Mouse (Mus musculus): ENCODE results near the gene Usp10. TPM values are rescaled to one million over a fixed set of nuclear protein-coding genes. Genes with fewer than 3 reads are reported as not detected.

Usp10 gene
- polyA plus RNA-seq, 1 experiment from 2014 or later, result 167 TPM

- no peaks in the 10 kb centered on the region for H3K27me3 ChIP-seq
- H3K9me3 ChIP-seq, result peaks cover 9% of the 10 kb centered on the region; the same call in 1 of the 2 replicates
- no peak for ATAC-seq (ENCODE audit: low FRiP score)
- no peak overlapping the region for H3K9ac ChIP-seq
- H3K36me3 ChIP-seq (replicated peaks), result no peaks in the 10 kb centered on the region
- no peak overlapping the region for H3K27ac ChIP-seq
- H3K4me2 ChIP-seq, result no peak overlapping the region
- no peaks in the 10 kb centered on the region for H3K4me1 ChIP-seq
- H3K4me3 ChIP-seq (replicated peaks), result no peak overlapping the region
- WGBS, result 79% methylated on average over 9 of the region's 9 CpGs
Observed at GRCm38 (mm10) chr8:119970169-119970568, 60.0 kb downstream of the Usp10 start.

GRCm38 (mm10) chr8:119972558-119972957, 62.4 kb downstream of the Usp10 start:
- no peaks in the 10 kb centered on the region for H3K27me3 ChIP-seq
- no peaks in the 10 kb centered on the region for H3K36me3 ChIP-seq (replicated peaks)
- no peak overlapping the region for H3K27ac ChIP-seq
- H3K9me3 ChIP-seq, result peaks cover 4% of the 10 kb centered on the region; the same call in 1 of the 2 replicates
- no peaks in the 10 kb centered on the region for H3K4me1 ChIP-seq
- no peak for ATAC-seq (ENCODE audit: low FRiP score)
- H3K4me3 ChIP-seq (replicated peaks), result no peak overlapping the region
- H3K9ac ChIP-seq, result no peak overlapping the region
- H3K4me2 ChIP-seq, result no peak overlapping the region
- whole genome bisulfite sequencing, result 75% methylated on average over 12 of the region's 12 CpGs

GRCm38 (mm10) chr8:119978770-119979381, 68.7 kb downstream of the Usp10 start:
- Histone ChIP-seq H3K9ac (no peak overlapping the region), H3K27me3 (no peaks in the 10 kb centered on the region), H3K36me3 (replicated peaks) (no peaks in the 10 kb centered on the region), H3K4me2 (no peak overlapping the region), H3K4me1 (no peaks in the 10 kb centered on the region), H3K27ac (no peak overlapping the region), H3K9me3 (no peaks in the 10 kb centered on the region), H3K4me3 (replicated peaks) (no peak overlapping the region)
- no peak for ATAC-seq (ENCODE audit: low FRiP score)
- WGBS, result 72% methylated on average over 11 of the region's 11 CpGs

- no peak for ATAC-seq (ENCODE audit: low FRiP score)
- Histone ChIP-seq H3K27me3 (no peaks in the 10 kb centered on the region), H3K9ac (no peak overlapping the region), H3K9me3 (no peaks in the 10 kb centered on the region), H3K27ac (no peak overlapping the region), H3K4me3 (replicated peaks) (no peak overlapping the region), H3K4me2 (no peak overlapping the region), H3K36me3 (replicated peaks) (no peaks in the 10 kb centered on the region), H3K4me1 (no peaks in the 10 kb centered on the region)
- WGBS, result 70% methylated on average over 4 of the region's 4 CpGs
Observed at GRCm38 (mm10) chr8:119981253-119981652, 71.1 kb downstream of the Usp10 start.

GRCm38 (mm10) chr8:119984085-119984484, 73.9 kb downstream of the Usp10 start:
- no peak overlapping the region for H3K4me3 ChIP-seq (replicated peaks)
- H3K9ac ChIP-seq, result no peak overlapping the region
- no peaks in the 10 kb centered on the region for H3K9me3 ChIP-seq
- no peaks in the 10 kb centered on the region for H3K36me3 ChIP-seq (replicated peaks)
- H3K4me2 ChIP-seq, result no peak overlapping the region
- no peak overlapping the region for H3K27ac ChIP-seq
- no peaks in the 10 kb centered on the region for H3K4me1 ChIP-seq
- no peak for ATAC-seq (ENCODE audit: low FRiP score)
- H3K27me3 ChIP-seq, result no peaks in the 10 kb centered on the region

- no peak for ATAC-seq (ENCODE audit: low FRiP score)
- no peaks in the 10 kb centered on the region for H3K4me1 ChIP-seq
- no peak overlapping the region for H3K27ac ChIP-seq
- peaks cover 9% of the 10 kb centered on the region for H3K27me3 ChIP-seq
- no peaks in the 10 kb centered on the region for H3K9me3 ChIP-seq
- H3K4me3 ChIP-seq (replicated peaks), result no peak overlapping the region
- 71% methylated on average over 5 of the region's 5 CpGs for WGBS
- H3K4me2 ChIP-seq, result no peak overlapping the region
- no peaks in the 10 kb centered on the region for H3K36me3 ChIP-seq (replicated peaks)
- no peak overlapping the region for H3K9ac ChIP-seq
Observed at GRCm38 (mm10) chr8:119986174-119986573, 76.0 kb downstream of the Usp10 start.

- 71% methylated on average over 15 of the region's 15 CpGs for WGBS
Observed at GRCm38 (mm10) chr8:119988087-119988486, 77.9 kb downstream of the Usp10 start.

GRCm38 (mm10) chr8:119992249-119992648, 82.1 kb downstream of the Usp10 start, which contains the start of gene Crispld2:
Gene Crispld2 (plus strand): TSS chr8:119992438.
- Histone ChIP-seq H3K4me3 (replicated peaks) (peak within 1 kb of the TSS; percentile 36), H3K27ac (no peak within 1 kb of the TSS), H3K9ac (peak within 1 kb of the TSS; percentile 33; the same call in 1 of the 2 replicates), H3K36me3 (replicated peaks) (no peaks in the 10 kb centered on the region), H3K4me1 (peaks cover 10% of the 10 kb centered on the region), H3K4me2 (peak within 1 kb of the TSS; percentile 53), H3K27me3 (peaks cover 43% of the 10 kb centered on the region), H3K9me3 (no peaks in the 10 kb centered on the region)
- WGBS, result 1% methylated on average over 25 of the region's 25 CpGs
- peak; percentile 95 for ATAC-seq (ENCODE audit: low FRiP score)

More at GRCm38 (mm10) chr8:119988087-119988486, 77.9 kb downstream of the Usp10 start:
- Histone ChIP-seq H3K4me2 (no peak overlapping the region), H3K27ac (no peak overlapping the region), H3K4me3 (replicated peaks) (no peak overlapping the region), H3K36me3 (replicated peaks) (no peaks in the 10 kb centered on the region), H3K27me3 (peaks cover 28% of the 10 kb centered on the region), H3K9me3 (no peaks in the 10 kb centered on the region), H3K4me1 (peaks cover 10% of the 10 kb centered on the region), H3K9ac (no peak overlapping the region)
- no peak for ATAC-seq (ENCODE audit: low FRiP score)

GRCm38 (mm10) chr8:119994114-119994513, 84.0 kb downstream of the Usp10 start:
- Histone ChIP-seq H3K27ac (no peak overlapping the region), H3K36me3 (replicated peaks) (no peaks in the 10 kb centered on the region), H3K9me3 (no peaks in the 10 kb centered on the region), H3K4me1 (peaks cover 10% of the 10 kb centered on the region), H3K9ac (no peak overlapping the region), H3K4me2 (no peak overlapping the region), H3K4me3 (replicated peaks) (no peak overlapping the region), H3K27me3 (peaks cover 43% of the 10 kb centered on the region)
- no peak for ATAC-seq (ENCODE audit: low FRiP score)
- 86% methylated on average over 7 of the region's 7 CpGs for WGBS

- Histone ChIP-seq H3K27ac (no peak overlapping the region), H3K36me3 (replicated peaks) (no peaks in the 10 kb centered on the region), H3K27me3 (peaks cover 43% of the 10 kb centered on the region), H3K9me3 (no peaks in the 10 kb centered on the region), H3K4me2 (no peak overlapping the region), H3K4me3 (replicated peaks) (no peak overlapping the region), H3K9ac (no peak overlapping the region), H3K4me1 (peaks cover 10% of the 10 kb centered on the region)
- ATAC-seq (ENCODE audit: low FRiP score), result no peak
- 77% methylated on average over 6 of the region's 6 CpGs for WGBS
Observed at GRCm38 (mm10) chr8:119994556-119994955, 84.4 kb downstream of the Usp10 start.

- no peaks in the 10 kb centered on the region for H3K9me3 ChIP-seq
- no peak overlapping the region for H3K4me3 ChIP-seq (replicated peaks)
- H3K27ac ChIP-seq, result no peak overlapping the region
- no peaks in the 10 kb centered on the region for H3K36me3 ChIP-seq (replicated peaks)
- ATAC-seq (ENCODE audit: low FRiP score), result no peak
- WGBS, result 88% methylated on average over 4 of the region's 4 CpGs
- no peak overlapping the region for H3K4me2 ChIP-seq
- peaks cover 24% of the 10 kb centered on the region for H3K27me3 ChIP-seq
- H3K4me1 ChIP-seq, result 0 out of 2 replicates have a peak, but pooled peaks cover 8% of the 10 kb centered on the region
- no peak overlapping the region for H3K9ac ChIP-seq
Observed at GRCm38 (mm10) chr8:119997266-119997665, 87.1 kb downstream of the Usp10 start.

GRCm38 (mm10) chr8:120000461-120000860, 90.3 kb downstream of the Usp10 start:
- Histone ChIP-seq H3K4me2 (no peak overlapping the region), H3K27ac (no peak overlapping the region), H3K27me3 (no peaks in the 10 kb centered on the region), H3K9ac (no peak overlapping the region), H3K9me3 (no peaks in the 10 kb centered on the region), H3K4me3 (replicated peaks) (no peak overlapping the region), H3K36me3 (replicated peaks) (no peaks in the 10 kb centered on the region), H3K4me1 (peaks cover 6% of the 10 kb centered on the region; the same call in 1 of the 2 replicates)
- WGBS, result 77% methylated on average over 8 of the region's 8 CpGs
- ATAC-seq (ENCODE audit: low FRiP score), result no peak

GRCm38 (mm10) chr8:120001712-120002111, 91.6 kb downstream of the Usp10 start:
- Histone ChIP-seq H3K27ac (no peak overlapping the region), H3K9me3 (no peaks in the 10 kb centered on the region), H3K36me3 (replicated peaks) (no peaks in the 10 kb centered on the region), H3K4me2 (no peak overlapping the region), H3K4me3 (replicated peaks) (no peak overlapping the region), H3K4me1 (peaks cover 10% of the 10 kb centered on the region; the same call in 1 of the 2 replicates), H3K9ac (no peak overlapping the region), H3K27me3 (no peaks in the 10 kb centered on the region)
- ATAC-seq (ENCODE audit: low FRiP score), result no peak
- WGBS, result 72% methylated on average over 7 of the region's 7 CpGs
